Mouse (Mus musculus): ENCODE measurements at regions not wholly inside any gene's neighbourhood (a gene's known extent, or its start where the extent isn't known, plus 50 kb on each side); places are given as distances from the start of the nearest gene placed in this dataset.

- no peak for DNase-seq
Observed at GRCm38 (mm10) chr8:6227901-6228300, 1122.8 kb upstream of the Slc10a2 start.

DNA sequence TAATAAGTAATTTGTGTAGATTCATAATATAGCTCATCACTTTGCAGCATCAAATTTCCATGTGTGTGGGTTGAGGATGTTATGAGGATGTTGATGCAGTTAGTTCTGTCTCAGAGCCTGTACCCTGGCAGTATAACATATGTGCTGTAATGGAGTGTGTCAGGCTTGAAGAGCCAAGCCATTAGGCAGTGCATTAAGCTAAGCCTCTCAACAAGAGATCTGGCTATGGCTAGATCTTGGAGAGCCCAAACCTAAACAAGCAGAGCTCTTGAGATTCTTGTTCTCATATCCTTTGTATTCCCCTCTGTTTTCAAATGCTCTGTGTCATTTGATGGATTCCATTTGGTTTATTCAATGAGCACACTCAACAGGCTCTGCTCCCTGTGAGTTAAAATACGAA is 1120.0 kb upstream of the Slc10a2 start:
- no peak for DNase-seq

- DNase-seq = peak in 1 of 2 experiments; percentile 1
Observed at GRCm38 (mm10) chr8:6207617-6208349, 1102.6 kb upstream of the Slc10a2 start.

DNA sequence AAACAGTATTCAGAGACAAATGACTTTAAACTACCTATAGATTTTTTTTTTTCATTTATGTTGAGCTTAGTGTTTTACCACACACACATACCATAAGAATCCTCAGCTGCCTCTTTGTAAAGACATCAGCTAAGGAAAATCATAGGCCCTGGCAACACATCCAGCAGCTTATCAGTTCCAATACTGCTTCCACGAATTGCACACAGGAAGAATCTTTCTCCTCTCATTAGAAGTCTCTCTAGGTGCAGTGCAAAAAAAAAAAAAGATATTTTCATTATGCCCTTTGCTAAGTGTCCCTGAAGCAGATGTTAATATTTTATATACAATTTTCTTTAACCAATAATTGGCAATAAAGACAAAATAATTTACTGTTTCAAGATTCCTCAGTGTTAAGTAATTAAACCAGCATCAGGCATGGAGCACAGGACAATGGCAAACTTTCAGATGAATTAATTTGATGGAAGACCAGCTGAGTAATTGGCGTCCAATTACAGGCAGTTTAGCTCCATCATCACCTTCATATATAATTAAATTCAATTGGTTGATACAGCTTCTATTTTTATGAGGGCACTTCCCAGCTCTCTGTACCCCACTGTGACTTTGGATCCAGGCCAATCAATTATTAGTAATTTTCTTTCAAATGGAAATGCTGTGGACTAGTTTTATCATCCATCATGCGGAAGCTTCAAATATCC is 1099.0 kb upstream of the Slc10a2 start:
- no peak for DNase-seq

- DNase-seq = no peak
Observed at GRCm38 (mm10) chr8:6191431-6191830, 1086.3 kb upstream of the Slc10a2 start.

DNA sequence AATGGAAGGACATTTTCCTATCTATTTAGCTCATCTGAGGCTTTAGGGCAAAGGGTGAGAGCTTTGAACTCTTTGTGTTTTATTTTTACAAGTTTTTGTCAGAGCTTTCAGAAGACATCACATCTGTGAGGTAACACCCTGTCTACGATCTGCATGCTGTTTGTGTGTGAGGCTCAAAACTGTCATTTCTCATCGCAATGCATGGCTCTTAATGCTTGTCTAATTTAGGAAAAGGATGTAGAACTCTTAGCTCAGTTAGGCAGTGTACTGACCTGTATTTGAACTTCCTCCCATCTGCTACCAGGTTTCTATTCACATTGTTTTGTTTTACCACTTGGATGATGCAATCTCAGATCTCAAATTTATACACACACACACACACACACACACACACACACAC is 1083.3 kb upstream of the Slc10a2 start:
- no peak for DNase-seq

DNA sequence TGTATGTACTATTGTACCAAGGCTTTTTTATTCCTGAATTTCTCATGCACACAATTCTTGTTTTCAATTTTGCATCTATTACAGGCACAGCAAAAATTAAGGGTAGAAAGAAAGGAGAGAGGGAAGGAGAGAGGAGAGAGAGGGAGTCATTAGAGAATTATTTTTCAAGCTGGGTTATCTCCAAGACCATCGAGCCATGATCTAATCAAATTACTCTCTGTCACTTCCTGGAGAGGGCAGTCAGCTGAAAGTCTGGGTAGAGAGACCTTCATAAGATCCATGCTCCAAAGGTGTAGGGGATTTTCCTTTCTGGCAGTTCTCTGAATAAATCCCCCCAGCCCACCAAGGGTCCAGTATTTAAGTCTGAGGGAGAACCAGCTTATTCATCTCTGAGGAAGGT is 1081.4 kb upstream of the Slc10a2 start:
- no peak for DNase-seq

- DNase-seq = no peak
Observed at GRCm38 (mm10) chr8:6179602-6180001, 1074.5 kb upstream of the Slc10a2 start.

DNA sequence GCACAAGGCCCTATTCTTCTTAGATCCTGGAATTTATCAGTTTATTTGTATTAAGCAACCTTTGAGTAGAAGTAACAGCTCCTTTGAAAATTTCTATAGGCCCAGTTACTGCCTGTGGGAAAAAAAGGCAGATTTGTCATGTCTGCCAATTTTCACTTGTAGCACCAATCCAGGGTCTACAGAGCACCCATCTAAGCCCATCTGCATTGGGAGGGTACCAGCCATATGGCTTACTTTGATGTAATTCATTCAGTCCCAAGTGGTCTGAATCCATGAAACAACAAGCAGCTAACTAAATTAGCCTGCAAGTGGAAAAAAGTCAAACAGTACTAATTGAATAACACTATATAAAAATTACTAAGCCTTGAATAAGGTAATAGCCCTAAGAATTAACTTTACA is 1061.3 kb upstream of the Slc10a2 start:
- DNase-seq = no peak

GRCm38 (mm10) chr8:6165230-6165629 is 1060.1 kb upstream of the Slc10a2 start:
- no peak for DNase-seq

GRCm38 (mm10) chr8:6164758-6165157 is 1059.6 kb upstream of the Slc10a2 start:
- no peak for DNase-seq

- DNase-seq = no peak
Observed at GRCm38 (mm10) chr8:6144588-6144987, 1039.4 kb upstream of the Slc10a2 start.

GRCm38 (mm10) chr8:6140090-6140489 is 1034.9 kb upstream of the Slc10a2 start:
- no peak for DNase-seq

DNA sequence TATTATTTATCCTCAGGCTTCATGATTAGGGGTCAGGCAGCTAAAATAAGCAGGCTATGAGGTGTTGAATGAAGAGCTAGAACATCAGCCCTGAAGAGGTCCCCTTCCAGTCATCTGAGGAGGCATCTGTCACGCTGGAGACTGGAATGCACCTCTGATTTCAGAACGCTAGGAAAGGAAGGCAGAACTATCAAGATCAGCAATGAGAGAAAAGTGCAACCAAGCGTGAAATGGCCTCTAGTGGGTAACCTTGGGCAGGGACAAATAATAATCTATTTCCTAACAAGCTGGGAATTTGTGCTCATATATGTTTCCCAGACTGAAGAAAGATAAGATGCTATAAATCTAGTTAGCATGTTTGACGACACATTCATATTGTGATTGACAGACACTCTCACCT is 1034.0 kb upstream of the Slc10a2 start:
- no peak for DNase-seq

DNA sequence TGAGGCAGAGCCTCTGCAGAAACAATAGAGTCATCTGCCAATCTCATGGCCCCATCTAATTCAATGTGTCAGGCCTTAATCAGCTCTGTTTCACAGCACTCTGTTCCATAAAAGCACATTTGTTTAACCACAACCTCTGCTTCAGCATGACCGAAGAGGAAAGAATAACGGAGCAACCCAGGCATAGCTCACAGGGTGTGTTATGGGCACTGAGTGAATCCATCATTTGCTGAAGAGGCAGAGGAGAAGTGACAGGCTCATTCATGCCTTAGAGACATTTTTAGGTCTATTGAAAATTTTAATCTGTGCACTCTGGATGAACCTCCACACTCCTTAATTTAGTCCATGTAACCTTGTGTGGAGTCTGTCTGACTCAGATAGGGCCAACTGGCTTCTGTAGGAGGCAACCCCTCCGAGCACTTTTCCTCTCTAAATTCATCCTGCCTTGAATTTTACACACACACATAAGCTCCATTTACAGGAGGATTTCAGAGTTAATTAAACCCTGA is 1027.1 kb upstream of the Slc10a2 start:
- no peak for DNase-seq

DNA sequence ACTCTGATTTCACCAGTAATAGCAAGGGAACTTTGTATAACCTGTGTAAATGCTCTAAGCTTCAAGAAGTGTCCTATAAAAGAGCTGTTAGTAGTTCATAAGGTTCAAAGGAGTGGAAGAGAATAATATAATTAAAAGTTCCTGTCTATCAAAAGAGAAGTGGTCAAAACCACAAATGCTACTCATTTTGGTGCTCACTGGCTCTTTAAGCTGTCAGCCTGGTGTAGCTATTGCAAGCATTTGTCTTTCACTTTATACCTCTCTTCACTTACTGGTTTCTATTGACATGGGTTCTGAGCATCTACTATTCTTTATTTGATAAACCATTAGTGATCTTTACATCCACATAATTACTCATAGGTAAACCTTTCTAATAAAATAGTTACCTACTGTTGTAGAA is 1020.1 kb upstream of the Slc10a2 start:
- no peak for DNase-seq

DNA sequence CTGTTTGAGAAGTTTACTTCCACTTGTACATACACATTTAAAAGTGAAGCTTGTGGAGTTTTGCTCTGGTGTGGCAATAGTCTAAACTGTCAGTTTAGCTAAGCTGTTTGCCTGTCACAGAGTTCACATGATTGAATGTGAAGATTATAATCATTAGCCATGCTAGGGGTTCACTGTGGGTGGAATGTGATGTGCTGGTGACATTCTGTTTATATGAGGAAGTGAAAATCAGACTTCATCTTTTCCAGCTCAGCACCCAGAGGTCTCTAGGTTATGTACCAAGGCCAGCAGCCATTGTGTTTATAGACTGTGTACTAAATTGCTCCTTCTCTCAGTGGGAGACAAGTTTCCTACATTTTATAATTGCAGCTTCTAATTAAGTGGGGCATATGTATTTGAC is 1014.4 kb upstream of the Slc10a2 start:
- DNase-seq = no peak

DNA sequence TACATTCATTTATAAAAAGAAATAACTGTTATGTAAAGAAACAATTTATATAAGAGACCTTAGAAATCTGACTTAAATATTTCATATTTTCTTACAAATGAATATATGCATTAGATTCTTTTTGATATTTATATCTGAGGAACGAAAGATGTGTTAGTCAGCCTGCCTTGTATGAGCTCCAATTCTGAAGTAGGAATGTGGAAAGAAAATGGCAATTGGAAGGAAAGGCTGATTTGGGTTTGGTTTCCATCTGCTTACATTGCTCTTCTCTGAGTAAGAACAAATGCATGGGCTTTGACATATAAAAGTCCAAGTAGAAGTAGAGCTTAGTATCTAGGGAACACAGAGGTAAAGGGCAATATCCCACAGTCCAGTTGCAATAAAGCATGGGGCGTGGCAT is 1006.2 kb upstream of the Slc10a2 start:
- DNase-seq = no peak

DNA sequence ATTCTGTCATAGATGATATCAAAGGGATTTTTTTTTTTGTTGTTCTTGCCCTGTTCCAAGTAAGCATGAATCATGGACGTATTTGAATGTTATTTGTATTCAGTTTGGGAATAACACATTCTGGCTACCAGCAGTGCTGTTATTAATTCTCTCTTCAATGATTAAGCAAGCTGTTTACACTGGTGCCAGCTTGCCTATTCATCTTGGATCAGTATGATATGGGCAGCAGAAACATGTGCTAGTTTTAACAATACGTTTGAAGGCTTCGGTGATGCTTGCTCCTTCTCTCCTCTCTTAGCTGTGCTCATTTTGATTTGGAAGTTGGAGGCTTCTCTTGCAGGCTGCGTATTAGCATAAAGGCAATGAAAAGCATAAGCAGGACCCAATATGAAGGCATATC is 984.9 kb upstream of the Slc10a2 start:
- DNase-seq = no peak

DNA sequence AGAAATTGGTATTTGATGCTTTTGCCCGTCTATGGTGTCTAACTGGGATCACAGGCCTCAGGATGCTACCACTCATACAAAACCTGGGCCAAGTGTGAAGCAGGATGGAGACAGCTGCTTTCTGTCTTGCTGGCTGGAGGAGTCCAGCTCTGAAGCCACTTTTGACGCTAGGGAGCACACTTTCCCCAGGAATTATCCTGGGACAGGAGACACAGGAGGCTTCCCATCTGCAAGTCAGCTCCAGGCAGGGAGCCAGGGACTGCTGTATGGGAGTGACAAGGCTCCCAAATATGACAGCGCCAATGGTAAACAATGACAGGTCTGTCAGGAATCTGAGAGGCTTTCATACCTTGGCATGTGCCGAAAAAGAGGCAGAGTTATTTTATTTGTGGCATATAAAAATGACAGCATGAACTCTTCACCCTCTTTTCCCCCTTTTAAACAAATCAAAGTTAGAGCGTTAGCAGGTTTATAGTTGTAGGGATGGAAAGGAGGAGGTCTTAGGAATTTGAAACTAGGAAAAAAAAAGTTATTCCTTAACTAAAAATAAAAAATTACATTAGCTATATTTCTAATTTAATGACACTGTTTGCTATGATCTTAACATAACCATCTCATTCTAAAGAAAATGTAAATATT is 938.9 kb upstream of the Slc10a2 start:
- DNase-seq = peak; percentile 31 to 34

- DNase-seq = peak; percentile 6 to 27
Observed at GRCm38 (mm10) chr8:6012206-6012605, 907.1 kb upstream of the Slc10a2 start.

GRCm38 (mm10) chr8:6011182-6011581 is 906.0 kb upstream of the Slc10a2 start:
- no peak for DNase-seq

GRCm38 (mm10) chr8:6010712-6011111 is 905.6 kb upstream of the Slc10a2 start:
- no peak for DNase-seq

DNA sequence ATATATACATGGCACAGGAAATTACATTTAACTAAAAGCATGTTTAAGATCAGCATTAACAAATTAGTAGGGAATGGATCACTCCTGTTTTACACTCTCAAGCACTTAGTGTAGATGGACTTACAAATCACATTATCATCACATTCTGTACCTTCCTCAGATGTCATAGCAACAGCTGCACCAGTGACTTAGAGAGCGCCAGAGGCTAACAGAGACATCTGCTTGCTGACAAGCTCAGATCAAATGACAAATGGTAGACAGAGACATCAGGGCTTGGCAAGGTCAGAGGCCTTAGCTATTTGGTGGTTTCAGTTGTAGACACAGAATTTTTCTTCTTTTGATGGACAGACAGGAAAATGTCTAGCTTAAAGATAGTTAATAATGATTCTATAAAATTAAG is 897.5 kb upstream of the Slc10a2 start:
- no peak for DNase-seq

Data from layer of hippocampus, postnatal 36 days (tissue).